Mouse (Mus musculus): Measurements from ENCODE around the gene B830017H08Rik. TPM values are rescaled to one million over a fixed set of nuclear protein-coding genes. Genes with fewer than 3 reads are reported as not detected.

B830017H08Rik gene
- polyA plus RNA-seq, 1 experiment from 2014 or later, result not detected

DNA sequence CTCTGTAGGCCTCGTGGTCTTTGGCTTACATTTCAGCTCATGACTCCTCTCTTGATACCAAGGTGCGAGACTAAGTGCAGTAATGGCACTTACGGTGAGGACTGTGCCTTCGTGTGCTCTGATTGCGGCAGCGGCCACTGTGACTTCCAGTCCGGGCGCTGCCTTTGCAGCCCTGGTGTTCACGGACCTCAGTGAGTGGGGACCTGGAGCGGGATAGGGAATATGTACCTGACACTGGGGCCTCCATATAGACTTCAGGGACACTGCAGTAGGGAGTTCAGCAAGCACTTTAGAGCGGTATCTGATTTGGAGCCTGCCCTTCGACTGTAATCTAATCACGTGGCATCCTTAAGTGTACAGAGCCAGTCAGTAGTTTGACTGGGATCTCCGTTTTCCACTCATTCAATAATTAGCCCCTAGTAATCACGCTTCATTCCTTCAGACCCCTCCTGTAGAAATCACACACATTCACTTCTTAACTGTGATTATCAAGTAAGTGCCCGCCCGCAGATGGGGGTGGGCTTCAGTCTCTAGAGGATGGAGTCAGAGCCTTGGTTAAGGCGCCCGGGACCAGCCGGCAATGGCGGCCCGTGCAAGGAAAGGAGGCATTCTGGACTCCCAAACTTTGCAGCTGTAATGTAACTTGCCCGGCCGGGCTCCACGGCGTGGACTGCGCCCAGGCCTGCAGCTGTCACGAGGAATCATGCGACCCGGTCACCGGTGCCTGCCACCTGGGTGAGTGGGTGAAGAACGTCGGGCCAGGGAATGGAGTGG lies 29.1 kb upstream of the B830017H08Rik start:
- peaks cover 31 to 54% of the 10 kb centered on the region in 2 experiments; a peak in 3 of 4 replicates for H3K4me1 ChIP-seq (ENCODE audit: control insufficient read depth in 2 of 2, insufficient read depth in 2 of 2, low read length in 2 of 2)
- 24% methylated on average over 33 of the region's 33 CpGs for WGBS
- H3K9me3 ChIP-seq (ENCODE audit: control insufficient read depth, low read length), result no peaks in the 10 kb centered on the region

GRCm38 (mm10) chr16:17804449-17804912 lies 28.4 kb upstream of the B830017H08Rik start:
- H3K4me2 ChIP-seq (ENCODE audit: low read length), result peak overlapping the region; percentile 74
- WGBS, result 12% methylated on average over 33 of the region's 33 CpGs
- peak overlapping the region; percentile 24 to 40 for H3K4me3 ChIP-seq (ENCODE audit: control insufficient read depth in 1 of 2, insufficient read depth in 1 of 2, low read depth in 1 of 2, low read length in 2 of 2)
- peaks cover 36 to 58% of the 10 kb centered on the region in 2 experiments; a peak in 3 of 4 replicates for H3K4me1 ChIP-seq (ENCODE audit: control insufficient read depth in 2 of 2, insufficient read depth in 2 of 2, low read length in 2 of 2)
- H3K36me3 ChIP-seq (ENCODE audit: control insufficient read depth, insufficient read depth, low read length), result peaks cover 16% of the 10 kb centered on the region; the same call in 1 of the 2 replicates
- no peak overlapping the region for H3K27ac ChIP-seq (replicated peaks in 1 of 2; ENCODE audit: control insufficient read depth in 1 of 2, insufficient read depth in 1 of 2, low read depth in 2 of 2, low read length in 2 of 2)
- H3K27me3 ChIP-seq (ENCODE audit: control insufficient read depth, insufficient read depth, low read length), result peaks cover 74% of the 10 kb centered on the region
- H3K9ac ChIP-seq (ENCODE audit: low read length), result peak overlapping the region; percentile 5; the same call in 1 of the 2 replicates
- no peaks in the 10 kb centered on the region for H3K9me3 ChIP-seq (ENCODE audit: control insufficient read depth, low read length)
- no peak for ATAC-seq (ENCODE audit: insufficient number of reproducible peaks, insufficient read depth, low FRiP score, low read depth)

More for the DNA sequence above, 29.1 kb upstream of the B830017H08Rik start:
- peak overlapping the region; percentile 24 to 40 for H3K4me3 ChIP-seq (ENCODE audit: control insufficient read depth in 1 of 2, insufficient read depth in 1 of 2, low read depth in 1 of 2, low read length in 2 of 2)
- H3K27me3 ChIP-seq (ENCODE audit: control insufficient read depth, insufficient read depth, low read length), result peaks cover 80% of the 10 kb centered on the region
- H3K4me2 ChIP-seq (ENCODE audit: low read length), result peak overlapping the region; percentile 74
- no peak overlapping the region for H3K27ac ChIP-seq (replicated peaks in 1 of 2; ENCODE audit: control insufficient read depth in 1 of 2, insufficient read depth in 1 of 2, low read depth in 2 of 2, low read length in 2 of 2)
- peaks cover 16% of the 10 kb centered on the region; the same call in 1 of the 2 replicates for H3K36me3 ChIP-seq (ENCODE audit: control insufficient read depth, insufficient read depth, low read length)
- H3K9ac ChIP-seq (ENCODE audit: low read length), result peak overlapping the region; percentile 19; the same call in 1 of the 2 replicates
- ATAC-seq (ENCODE audit: insufficient number of reproducible peaks, insufficient read depth, low FRiP score, low read depth), result no peak

DNA sequence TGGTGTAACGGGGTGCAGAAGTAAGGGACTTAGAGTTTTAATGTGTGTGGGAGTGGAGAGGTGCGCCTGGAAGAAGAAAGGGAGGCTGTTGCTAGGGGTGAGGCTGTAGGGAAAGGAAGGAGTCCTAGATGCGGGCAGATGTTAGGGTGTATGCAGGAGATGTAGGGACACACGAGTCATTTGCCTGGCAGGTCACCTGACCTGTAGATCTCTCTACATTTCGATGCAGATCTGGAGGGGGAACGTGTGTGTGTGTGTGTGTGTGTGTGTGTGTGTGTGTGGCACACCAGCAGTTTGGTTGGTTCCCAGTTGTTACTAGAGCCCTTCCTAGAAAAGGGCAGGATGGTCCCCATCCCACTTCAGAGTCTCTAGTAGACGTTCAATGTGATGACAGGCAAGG lies 27.9 kb upstream of the B830017H08Rik start:
- no peaks in the 10 kb centered on the region for H3K9me3 ChIP-seq (ENCODE audit: control insufficient read depth, low read length)
- H3K4me2 ChIP-seq (ENCODE audit: low read length), result peak overlapping the region; percentile 74
- peak overlapping the region in 1 of 2 experiments; percentile 40; a peak in 2 of 4 replicates for H3K4me3 ChIP-seq (ENCODE audit: control insufficient read depth in 1 of 2, insufficient read depth in 1 of 2, low read depth in 1 of 2, low read length in 2 of 2)
- peaks cover 71% of the 10 kb centered on the region for H3K27me3 ChIP-seq (ENCODE audit: control insufficient read depth, insufficient read depth, low read length)
- H3K9ac ChIP-seq (ENCODE audit: low read length), result no peak overlapping the region
- H3K36me3 ChIP-seq (ENCODE audit: control insufficient read depth, insufficient read depth, low read length), result peaks cover 16% of the 10 kb centered on the region; the same call in 1 of the 2 replicates
- no peak overlapping the region for H3K27ac ChIP-seq (replicated peaks in 1 of 2; ENCODE audit: control insufficient read depth in 1 of 2, insufficient read depth in 1 of 2, low read depth in 2 of 2, low read length in 2 of 2)
- no peak for ATAC-seq (ENCODE audit: insufficient number of reproducible peaks, insufficient read depth, low FRiP score, low read depth)
- peaks cover 39 to 63% of the 10 kb centered on the region in 2 experiments; a peak in 3 of 4 replicates for H3K4me1 ChIP-seq (ENCODE audit: control insufficient read depth in 2 of 2, insufficient read depth in 2 of 2, low read length in 2 of 2)
- 43% methylated on average over 7 of the region's 7 CpGs for WGBS

DNA sequence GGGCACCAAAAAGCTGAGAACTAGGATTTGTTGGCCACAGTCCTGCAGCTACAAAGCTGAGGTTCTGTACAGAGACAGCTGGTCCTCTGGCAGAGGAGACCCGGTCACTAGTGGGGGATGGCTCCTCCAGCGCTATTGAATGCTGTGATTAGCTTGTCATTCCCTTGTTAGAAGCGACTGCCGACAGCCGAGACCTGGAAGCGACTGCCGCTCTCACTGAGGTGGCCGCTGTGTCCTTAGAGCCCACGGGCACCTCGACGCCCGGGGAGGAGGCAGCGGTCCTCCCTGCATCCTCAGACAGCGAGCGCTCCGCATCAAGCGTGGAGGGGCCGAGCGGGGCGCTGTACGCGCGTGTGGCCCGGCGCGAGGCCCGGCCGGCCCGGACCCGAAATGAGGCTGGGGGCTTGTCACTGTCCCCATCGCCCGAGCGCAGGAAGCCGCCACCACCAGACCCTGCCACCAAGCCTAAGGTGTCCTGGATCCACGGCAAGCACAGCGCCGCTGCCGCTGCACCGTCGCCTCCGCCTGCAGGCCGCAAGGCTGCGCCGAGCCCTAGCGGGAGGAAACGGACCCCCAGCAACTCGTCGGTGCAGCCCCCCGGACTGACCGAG lies 26.2 kb upstream of the B830017H08Rik start:
- peaks cover 39 to 68% of the 10 kb centered on the region in 2 experiments; a peak in 3 of 4 replicates for H3K4me1 ChIP-seq (ENCODE audit: control insufficient read depth in 2 of 2, insufficient read depth in 2 of 2, low read length in 2 of 2)
- peaks cover 58% of the 10 kb centered on the region for H3K27me3 ChIP-seq (ENCODE audit: control insufficient read depth, insufficient read depth, low read length)
- no peaks in the 10 kb centered on the region for H3K9me3 ChIP-seq (ENCODE audit: control insufficient read depth, low read length)
- peak overlapping the region; percentile 96 for H3K4me2 ChIP-seq (ENCODE audit: low read length)
- H3K36me3 ChIP-seq (ENCODE audit: control insufficient read depth, insufficient read depth, low read length), result peaks cover 16% of the 10 kb centered on the region; the same call in 1 of the 2 replicates
- WGBS, result 11% methylated on average over 44 of the region's 50 CpGs
- peak overlapping the region in 1 of 2 experiments; percentile 49; a peak in 1 of 4 replicates for H3K27ac ChIP-seq (replicated peaks in 1 of 2; ENCODE audit: control insufficient read depth in 1 of 2, insufficient read depth in 1 of 2, low read depth in 2 of 2, low read length in 2 of 2)
- ATAC-seq (ENCODE audit: insufficient number of reproducible peaks, insufficient read depth, low FRiP score, low read depth), result no peak
- H3K4me3 ChIP-seq (ENCODE audit: control insufficient read depth in 1 of 2, insufficient read depth in 1 of 2, low read depth in 1 of 2, low read length in 2 of 2), result peak overlapping the region; percentile 50 to 51
- peak overlapping the region; percentile 78 for H3K9ac ChIP-seq (ENCODE audit: low read length)

DNA sequence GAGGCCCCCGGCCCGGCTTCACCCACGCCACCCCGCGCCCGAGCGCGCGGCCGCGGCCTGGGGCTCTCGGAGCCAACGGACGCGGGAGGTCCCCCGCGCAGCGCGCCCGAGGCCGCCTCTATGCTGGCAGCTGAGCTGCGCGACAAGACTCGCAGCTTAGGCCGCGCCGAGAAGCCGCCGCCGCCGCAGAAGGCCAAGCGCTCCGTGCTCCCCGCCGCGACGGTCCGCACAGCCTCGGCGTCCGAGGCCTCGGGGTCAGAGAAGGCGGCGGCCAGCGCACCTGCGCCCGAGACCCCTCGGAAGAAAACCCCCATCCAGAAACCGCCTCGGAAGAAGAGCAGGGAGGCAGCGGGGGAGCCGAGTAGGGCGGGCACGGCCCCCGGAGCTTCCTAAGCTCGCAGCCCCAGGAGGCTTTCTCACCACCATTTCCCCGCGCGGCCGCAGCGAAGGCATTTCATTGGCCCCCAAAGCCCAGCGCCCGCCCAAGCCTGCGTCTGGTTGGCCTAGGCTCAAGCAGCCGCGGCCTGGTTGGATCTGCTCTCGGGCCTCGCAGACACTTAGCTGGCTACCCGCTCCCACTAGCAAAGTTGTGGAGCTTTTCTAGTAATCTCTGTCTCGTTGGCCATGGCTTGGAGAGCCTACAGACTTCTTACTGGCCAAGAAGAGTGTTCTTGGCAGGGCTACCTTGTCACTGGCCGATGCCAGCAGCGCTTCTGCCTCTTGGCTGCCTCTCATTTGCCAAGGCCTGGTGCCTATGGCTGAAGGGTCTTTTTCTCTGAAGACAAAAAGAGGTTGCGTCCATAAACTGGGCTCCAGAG lies 25.5 kb upstream of the B830017H08Rik start:
- H3K4me2 ChIP-seq (ENCODE audit: low read length), result peak overlapping the region; percentile 96
- H3K36me3 ChIP-seq (ENCODE audit: control insufficient read depth, insufficient read depth, low read length), result peaks cover 16% of the 10 kb centered on the region; the same call in 1 of the 2 replicates
- peak overlapping the region in 1 of 2 experiments; percentile 49; a peak in 1 of 4 replicates for H3K27ac ChIP-seq (replicated peaks in 1 of 2; ENCODE audit: control insufficient read depth in 1 of 2, insufficient read depth in 1 of 2, low read depth in 2 of 2, low read length in 2 of 2)
- peaks cover 35 to 64% of the 10 kb centered on the region in 2 experiments; a peak in 3 of 4 replicates for H3K4me1 ChIP-seq (ENCODE audit: control insufficient read depth in 2 of 2, insufficient read depth in 2 of 2, low read length in 2 of 2)
- no peaks in the 10 kb centered on the region for H3K9me3 ChIP-seq (ENCODE audit: control insufficient read depth, low read length)
- H3K9ac ChIP-seq (ENCODE audit: low read length), result peak overlapping the region; percentile 78
- WGBS, result 6% methylated on average over 69 of the region's 73 CpGs
- ATAC-seq (ENCODE audit: insufficient number of reproducible peaks, insufficient read depth, low FRiP score, low read depth), result peak; percentile 56
- peak overlapping the region; percentile 50 to 51 for H3K4me3 ChIP-seq (ENCODE audit: control insufficient read depth in 1 of 2, insufficient read depth in 1 of 2, low read depth in 1 of 2, low read length in 2 of 2)
- peaks cover 51% of the 10 kb centered on the region for H3K27me3 ChIP-seq (ENCODE audit: control insufficient read depth, insufficient read depth, low read length)

DNA sequence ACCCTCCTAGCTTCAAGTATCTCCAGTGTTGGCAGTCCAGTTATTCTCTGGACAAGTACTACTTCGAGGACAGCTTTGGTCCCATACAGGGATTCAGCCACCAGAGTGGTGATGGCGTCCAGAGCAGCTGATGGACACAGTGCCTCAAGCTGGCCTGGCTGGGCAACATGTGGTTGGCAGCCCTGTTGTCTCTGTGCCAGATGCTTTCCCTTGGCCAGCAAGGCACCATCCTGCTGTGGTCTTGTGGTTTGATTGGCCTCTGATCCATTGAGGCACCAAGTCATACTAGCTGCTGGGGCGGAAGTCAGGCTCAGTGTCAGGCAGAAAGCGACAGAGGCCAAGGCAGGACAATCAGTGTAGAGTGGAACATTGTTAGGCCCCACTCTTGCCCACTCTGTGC lies 23.8 kb upstream of the B830017H08Rik start:
- H3K36me3 ChIP-seq (ENCODE audit: control insufficient read depth, insufficient read depth, low read length), result peaks cover 7% of the 10 kb centered on the region; the same call in 1 of the 2 replicates
- H3K9ac ChIP-seq (ENCODE audit: low read length), result no peak overlapping the region
- no peak overlapping the region for H3K4me2 ChIP-seq (ENCODE audit: low read length)
- H3K27me3 ChIP-seq (ENCODE audit: control insufficient read depth, insufficient read depth, low read length), result peaks cover 34% of the 10 kb centered on the region
- H3K9me3 ChIP-seq (ENCODE audit: control insufficient read depth, low read length), result no peaks in the 10 kb centered on the region
- H3K4me1 ChIP-seq (ENCODE audit: control insufficient read depth in 2 of 2, insufficient read depth in 2 of 2, low read length in 2 of 2), result peaks cover 24 to 46% of the 10 kb centered on the region in 2 experiments; a peak in 3 of 4 replicates
- ATAC-seq (ENCODE audit: insufficient number of reproducible peaks, insufficient read depth, low FRiP score, low read depth), result no peak
- H3K27ac ChIP-seq (replicated peaks in 1 of 2; ENCODE audit: control insufficient read depth in 1 of 2, insufficient read depth in 1 of 2, low read depth in 2 of 2, low read length in 2 of 2), result peak overlapping the region; percentile 18 to 41; a peak in 3 of 4 replicates
- WGBS, result 79% methylated on average over 4 of the region's 4 CpGs
- H3K4me3 ChIP-seq (ENCODE audit: control insufficient read depth in 1 of 2, insufficient read depth in 1 of 2, low read depth in 1 of 2, low read length in 2 of 2), result no peak overlapping the region
